Mouse (Mus musculus) spleen, adult 2 months (tissue): ENCODE data around the gene Tlr9. TPM values are rescaled to one million over a fixed set of nuclear protein-coding genes. Genes with fewer than 3 reads are reported as not detected.

Experiments
- DNase-seq, 2 experiments: peaks; one replicate each; pipeline versions ENCODE4 v3.0.0 to v3.0.0-alpha.2; 2012 to 2021; ENCODE audit warnings: low spot score in 2 of 2, low read depth in 1 of 2
- H3K27ac ChIP-seq: fragments of 200-500 bp; 2 replicates; pipeline ENCODE4 v1.5.1; 2012; ENCODE audit warnings: low read length, inconsistent platforms; ENCODE audit not compliant: insufficient read depth
- H3K27me3 ChIP-seq: fragments of 200-500 bp; 2 replicates; pipeline ENCODE4 v1.6.1; 2012; ENCODE audit warnings: mild to moderate bottlenecking, moderate library complexity, low read length, inconsistent platforms; ENCODE audit not compliant: control insufficient read depth, insufficient read depth
- H3K36me3 ChIP-seq: fragments of 200-500 bp; 2 replicates; pipeline ENCODE4 v1.6.1; 2012; ENCODE audit warnings: mild to moderate bottlenecking, low read length, inconsistent platforms; ENCODE audit not compliant: control insufficient read depth, insufficient read depth
- H3K4me1 ChIP-seq: fragments of 200-500 bp; 2 replicates; pipeline ENCODE4 v1.6.1; 2011; ENCODE audit warnings: inconsistent platforms; ENCODE audit not compliant: control insufficient read depth, insufficient read depth, insufficient read length
- H3K4me3 ChIP-seq: fragments of 200-500 bp; 2 replicates; pipeline ENCODE4 v1.5.1; 2011; ENCODE audit warnings: mild to moderate bottlenecking, inconsistent platforms; ENCODE audit not compliant: insufficient read depth, insufficient read length; ENCODE audit errors: extremely low read depth
- CTCF ChIP-seq: fragments of 200-500 bp; IDR thresholded peaks from 2 replicates; pipeline ENCODE4 v1.5.1; 2011; ENCODE audit warnings: mild to moderate bottlenecking, inconsistent platforms; ENCODE audit not compliant: insufficient read depth, insufficient read length, insufficient replicate concordance; ENCODE audit errors: extremely low read depth
- POLR2A ChIP-seq: fragments of 200-500 bp; IDR thresholded peaks from 2 replicates; pipeline ENCODE4 v1.6.1; 2011; ENCODE audit warnings: low read depth, low read length, inconsistent platforms
- WGBS: fragments of 180-500 bp; shearing (Covaris S2); methylation state at CpG from one replicate; pipeline ENCODE4 v1.1.7; 2018; 5-methylcytosine and 5-hydroxymethylcytosine counted together
- polyA plus RNA-seq: library from polyadenylated mRNA; depleted of rRNA; stranded (reverse); fragments of >200 nt; gene quantifications from 2 replicates; pipeline ENCODE4 v1.2.3, GENCODE M21; 2012

Gene Tlr9
- polyA plus RNA-seq, 1 experiment: 65.3 TPM

GRCm38 (mm10) chr9:106266936-106267657 lies 44.7 kb downstream of the Tlr9 start:
- DNase-seq: no peak
- no peaks in the 10 kb centered on the region for H3K27me3 ChIP-seq
- H3K36me3 ChIP-seq: no peaks in the 10 kb centered on the region
- H3K27ac ChIP-seq: no peak overlapping the region
- WGBS: 68% methylated on average over 2 of the region's 2 CpGs
- no peaks in the 10 kb centered on the region for H3K4me1 ChIP-seq
- H3K4me3 ChIP-seq: no peak overlapping the region
- TF ChIP-seq POLR2A (no peak), CTCF (no peak)

GRCm38 (mm10) chr9:106268421-106268820 lies 46.0 kb downstream of the Tlr9 start:
- TF ChIP-seq POLR2A: no peak
- TF ChIP-seq CTCF: no peak
- no peak overlapping the region for H3K4me3 ChIP-seq
- H3K27ac ChIP-seq: no peak overlapping the region
- H3K4me1 ChIP-seq: no peaks in the 10 kb centered on the region
- H3K27me3 ChIP-seq: no peaks in the 10 kb centered on the region
- DNase-seq: no peak
- WGBS: 41% methylated on average over 4 of the region's 4 CpGs
- H3K36me3 ChIP-seq: no peaks in the 10 kb centered on the region

- 66% methylated on average over 9 of the region's 9 CpGs for WGBS
- no peaks in the 10 kb centered on the region for H3K27me3 ChIP-seq
- H3K27ac ChIP-seq: no peak overlapping the region
- H3K36me3 ChIP-seq: no peaks in the 10 kb centered on the region
- no peak for DNase-seq
- no peak overlapping the region for H3K4me3 ChIP-seq
- no peak for TF ChIP-seq CTCF
- no peak for TF ChIP-seq POLR2A
- no peaks in the 10 kb centered on the region for H3K4me1 ChIP-seq
These were observed 46.8 kb downstream of the Tlr9 start for GRCm38 (mm10) chr9:106269076-106269788.

- TF ChIP-seq CTCF (no peak), POLR2A (no peak)
- 29% methylated on average over 2 of the region's 2 CpGs for WGBS
- Histone ChIP-seq H3K27ac (no peak overlapping the region), H3K4me3 (no peak overlapping the region), H3K27me3 (no peaks in the 10 kb centered on the region), H3K36me3 (no peaks in the 10 kb centered on the region), H3K4me1 (no peaks in the 10 kb centered on the region)
- DNase-seq: no peak
These were observed 47.5 kb downstream of the Tlr9 start for GRCm38 (mm10) chr9:106269879-106270278.

GRCm38 (mm10) chr9:106270656-106271055 lies 48.3 kb downstream of the Tlr9 start:
- H3K36me3 ChIP-seq: no peaks in the 10 kb centered on the region
- H3K4me3 ChIP-seq: no peak overlapping the region
- TF ChIP-seq POLR2A: no peak
- no peak for TF ChIP-seq CTCF
- H3K27ac ChIP-seq: no peak overlapping the region
- H3K27me3 ChIP-seq: no peaks in the 10 kb centered on the region
- WGBS: 84% methylated on average over 4 of the region's 4 CpGs
- DNase-seq: no peak
- no peaks in the 10 kb centered on the region for H3K4me1 ChIP-seq

- no peak for DNase-seq
- Histone ChIP-seq H3K27ac (no peak overlapping the region), H3K36me3 (no peaks in the 10 kb centered on the region), H3K4me3 (no peak overlapping the region), H3K27me3 (no peaks in the 10 kb centered on the region), H3K4me1 (no peaks in the 10 kb centered on the region)
- TF ChIP-seq POLR2A (no peak), CTCF (no peak)
- WGBS: 90% methylated on average over 1 of the region's 1 CpGs
These were observed 49.9 kb downstream of the Tlr9 start for GRCm38 (mm10) chr9:106272288-106272687.

GRCm38 (mm10) chr9:106273276-106273675 lies 50.9 kb downstream of the Tlr9 start:
- WGBS: 91% methylated on average over 12 of the region's 12 CpGs
- no peak for DNase-seq
- H3K27ac ChIP-seq: no peak overlapping the region
- H3K27me3 ChIP-seq: no peaks in the 10 kb centered on the region
- H3K36me3 ChIP-seq: no peaks in the 10 kb centered on the region
- TF ChIP-seq POLR2A (no peak), CTCF (no peak)
- no peaks in the 10 kb centered on the region for H3K4me1 ChIP-seq
- no peak overlapping the region for H3K4me3 ChIP-seq
